Mouse (Mus musculus) lung, adult 2 months (tissue): ENCODE data around the gene Otud7a.
"Not testable (repeated sequence)": the region's sequence is repeated elsewhere in the genome, so short reads cannot be mapped to it uniquely, and the experiment has no call there.

ENCODE experiments used
- CTCF ChIP-seq: fragments of 200-500 bp; IDR thresholded peaks from 2 replicates; pipeline ENCODE4 v1.5.1; 2011; ENCODE audit warnings: mild to moderate bottlenecking, low read length, control low read depth; ENCODE audit not compliant: insufficient read depth
- POLR2A ChIP-seq: fragments of 200-500 bp; IDR thresholded peaks from 2 replicates; pipeline ENCODE4 v1.6.1; 2011; ENCODE audit warnings: low read depth, mild to moderate bottlenecking, control low read depth, low read length, borderline replicate concordance; ENCODE audit errors: extremely low read depth

DNA sequence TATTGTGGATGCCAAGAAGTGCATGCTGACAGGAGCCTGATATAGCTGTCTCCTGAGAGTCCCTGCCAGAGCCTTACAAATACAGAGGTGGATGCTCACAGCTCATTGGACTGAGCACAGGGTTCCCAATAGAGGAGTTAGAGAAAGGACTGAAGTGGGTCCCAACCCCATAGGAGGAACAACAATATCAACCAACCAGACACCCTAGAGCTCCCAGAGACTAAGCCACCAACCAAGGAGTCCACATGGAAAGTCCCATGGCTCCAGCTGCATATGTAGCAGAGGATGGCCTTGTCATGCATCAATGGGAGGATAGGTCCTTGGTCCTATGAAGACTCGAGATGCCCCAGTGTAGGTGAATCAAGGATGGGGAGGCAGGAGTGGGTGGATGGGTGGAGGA lies 226.4 kb downstream of the Otud7a start:
- TF ChIP-seq POLR2A, CTCF: not testable (repeated sequence)
